Mouse (Mus musculus) CD8-positive naive resting alpha-beta T cell, adult 2 months (primary cell): Measurements from ENCODE around the gene Anapc4.

Experiments
- DNase-seq, 2 experiments: peaks; one replicate each; pipeline ENCODE4 v3.0.0; 2022; ENCODE audit warnings: low read depth in 2 of 2, low spot score in 2 of 2

The Anapc4 gene

DNA sequence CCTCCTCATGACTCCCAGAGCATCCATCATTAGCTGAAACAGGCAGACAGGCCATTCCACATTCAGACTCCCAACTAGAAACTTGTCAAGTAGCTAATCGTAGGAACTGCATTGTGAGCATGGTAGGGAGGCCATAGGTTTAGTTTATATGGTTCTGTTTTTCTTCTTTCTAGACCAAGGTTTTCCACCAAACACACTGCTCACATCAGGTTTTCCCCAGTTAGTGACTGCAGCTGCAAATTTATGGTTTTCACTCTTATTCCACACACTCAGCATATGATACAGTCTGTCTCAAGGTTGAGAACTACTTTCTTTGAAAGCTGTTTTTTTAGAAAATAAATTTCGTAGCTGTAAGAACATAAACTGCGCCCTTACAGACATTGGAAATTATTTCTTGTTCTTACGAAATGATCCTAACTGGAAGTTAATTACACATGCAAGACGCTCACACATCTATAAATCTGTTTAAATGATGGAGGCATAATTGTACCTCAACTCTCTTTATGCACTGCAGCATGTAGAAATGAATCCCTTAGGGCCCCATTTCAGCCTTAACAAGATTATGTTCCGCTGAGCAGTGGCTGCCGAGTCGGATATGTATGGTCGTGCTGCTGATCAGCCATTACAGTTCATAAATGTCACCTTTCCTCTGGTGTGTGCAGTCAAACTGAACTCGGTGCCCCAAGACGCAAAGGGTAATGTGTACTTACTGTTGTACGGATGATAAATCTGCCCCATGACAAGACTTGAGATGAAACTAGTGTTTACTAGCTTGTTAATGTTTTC, 35.3 kb downstream of the Anapc4 start:
- no peak for DNase-seq

DNA sequence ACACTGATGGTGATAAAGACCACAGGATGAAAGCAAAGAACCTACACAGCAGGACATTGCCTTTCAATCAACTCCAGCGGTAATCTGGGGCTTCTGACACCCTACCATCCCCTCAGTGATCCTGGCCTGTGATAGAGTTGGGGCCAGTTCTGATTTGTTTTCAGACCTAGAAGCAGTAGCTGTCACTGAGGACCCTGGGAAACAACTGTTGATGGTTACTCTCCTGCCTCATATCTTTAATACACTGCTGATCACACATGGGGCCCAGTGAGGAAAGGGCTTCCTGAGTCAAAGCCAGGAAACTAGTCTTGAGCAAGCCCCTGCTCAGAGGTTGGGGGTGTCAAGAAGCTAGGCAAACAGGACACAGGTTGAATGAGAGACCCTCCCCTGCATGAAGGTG, 37.6 kb downstream of the Anapc4 start:
- DNase-seq = no peak

DNA sequence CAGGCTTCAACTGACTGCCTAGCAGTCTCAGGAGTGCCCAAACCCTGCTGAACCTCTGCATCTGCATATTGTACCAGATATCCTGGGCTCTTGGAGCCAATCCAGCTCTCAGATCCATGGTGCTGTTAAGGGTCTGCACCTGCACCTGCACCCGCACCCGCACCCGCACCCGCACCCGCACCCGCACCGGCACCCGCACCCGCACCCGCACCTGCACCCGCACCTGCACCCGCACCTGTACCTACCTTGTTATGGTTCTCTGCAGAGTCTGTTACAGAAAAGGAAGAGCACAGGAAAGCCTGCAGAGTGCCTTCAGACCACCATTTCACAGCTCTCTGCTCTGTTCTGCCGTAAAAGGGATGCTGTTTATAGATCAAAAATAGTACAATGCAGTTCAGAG, 38.2 kb downstream of the Anapc4 start:
- DNase-seq = no peak

DNA sequence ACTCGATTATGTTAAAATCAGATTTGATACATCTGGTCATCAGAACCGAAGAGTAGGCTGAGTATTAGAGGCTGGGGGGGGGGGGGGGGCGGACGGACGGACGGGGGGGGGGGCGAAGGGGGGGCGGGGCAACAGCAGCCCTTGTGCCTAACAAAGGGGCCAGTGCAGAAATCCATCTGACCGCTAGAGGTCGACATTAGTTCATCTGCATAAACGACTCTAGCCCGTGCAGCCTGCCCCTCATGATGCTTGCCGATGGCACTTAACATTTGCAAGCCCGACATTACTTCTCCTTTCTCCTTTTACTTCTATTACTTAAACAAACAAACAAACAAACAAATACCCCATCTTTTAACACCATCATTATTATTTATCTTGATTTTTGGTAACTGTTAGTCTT, 45.0 kb downstream of the Anapc4 start:
- DNase-seq = peak in 1 of 2 experiments; percentile 19

DNA sequence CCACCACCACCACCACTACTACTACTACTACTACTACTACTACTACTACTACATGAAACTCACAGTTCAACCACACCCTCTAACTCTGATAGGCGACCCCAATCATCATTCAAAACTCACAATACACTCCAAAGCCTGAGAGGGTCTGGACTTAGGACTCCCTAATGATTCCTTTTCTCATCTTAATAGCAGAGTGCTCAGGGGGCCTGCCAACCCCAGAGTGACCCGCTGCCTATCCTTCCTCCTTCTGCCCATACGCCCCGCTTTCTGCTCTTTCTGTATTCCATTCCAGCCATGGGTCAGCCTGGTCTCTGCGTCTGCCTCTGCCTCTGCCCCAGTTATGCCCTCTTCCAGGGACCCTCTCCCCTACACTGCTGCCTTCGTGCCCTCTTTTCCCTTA, 46.1 kb downstream of the Anapc4 start:
- DNase-seq = no peak

DNA sequence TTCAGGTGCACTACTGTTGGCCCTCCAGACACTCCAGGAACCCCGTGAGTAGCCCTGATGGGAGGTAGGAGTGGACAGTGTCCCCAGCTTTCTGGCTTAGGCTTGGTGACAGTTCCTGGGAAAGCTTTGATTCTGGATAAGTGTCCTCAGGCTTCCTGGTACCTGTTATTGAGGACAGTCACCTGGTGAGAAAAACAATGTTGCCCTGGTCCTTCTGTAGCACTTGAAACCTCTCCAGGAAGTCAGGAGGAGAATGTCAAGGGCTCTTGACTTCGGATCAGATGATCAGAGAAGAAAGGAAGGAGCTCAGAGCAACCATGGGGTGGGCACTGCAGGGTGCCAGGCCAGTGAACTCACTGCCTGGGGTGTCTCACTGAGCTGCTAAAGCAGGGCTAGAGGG, 48.6 kb downstream of the Anapc4 start:
- no peak for DNase-seq

DNA sequence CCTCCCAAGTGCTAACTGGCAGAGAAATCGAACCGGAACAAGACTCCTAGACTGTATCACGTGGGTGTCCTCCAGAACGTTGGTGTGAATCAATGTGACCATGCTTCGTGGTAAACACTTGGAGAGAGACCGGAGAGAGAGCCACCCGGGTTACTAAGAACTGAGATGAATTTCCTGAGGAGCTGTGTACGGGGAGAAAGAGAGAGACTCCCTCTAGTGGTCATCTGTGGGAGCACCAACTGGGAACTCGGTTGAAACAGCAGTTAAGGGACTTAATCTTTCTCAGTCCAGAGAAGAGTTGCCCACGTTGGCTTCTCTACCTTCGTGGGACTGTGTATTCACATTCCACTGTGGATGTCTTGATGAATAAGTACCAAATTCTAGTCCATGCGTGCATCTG, 53.3 kb downstream of the Anapc4 start:
- DNase-seq = peak; percentile 32 to 48

DNA sequence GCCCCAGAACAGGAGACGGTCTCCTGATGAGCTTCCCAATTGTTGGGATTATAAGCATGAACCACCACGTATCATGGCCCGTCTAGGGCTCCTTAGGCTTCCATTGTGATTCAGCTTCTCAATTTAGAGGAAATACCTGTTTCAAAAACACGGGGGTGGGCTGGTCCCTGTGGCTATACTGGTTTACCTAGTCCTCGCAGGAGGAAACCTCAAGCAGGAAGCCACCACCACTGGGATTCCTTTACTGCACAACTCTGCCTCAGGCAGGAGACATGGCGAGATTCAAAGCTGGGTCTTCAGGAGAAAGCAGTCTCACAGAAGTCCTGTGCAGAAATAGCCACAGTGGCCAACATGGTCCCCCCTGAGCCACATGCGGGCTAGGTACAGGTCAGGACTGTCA, 56.1 kb downstream of the Anapc4 start:
- no peak for DNase-seq

DNA sequence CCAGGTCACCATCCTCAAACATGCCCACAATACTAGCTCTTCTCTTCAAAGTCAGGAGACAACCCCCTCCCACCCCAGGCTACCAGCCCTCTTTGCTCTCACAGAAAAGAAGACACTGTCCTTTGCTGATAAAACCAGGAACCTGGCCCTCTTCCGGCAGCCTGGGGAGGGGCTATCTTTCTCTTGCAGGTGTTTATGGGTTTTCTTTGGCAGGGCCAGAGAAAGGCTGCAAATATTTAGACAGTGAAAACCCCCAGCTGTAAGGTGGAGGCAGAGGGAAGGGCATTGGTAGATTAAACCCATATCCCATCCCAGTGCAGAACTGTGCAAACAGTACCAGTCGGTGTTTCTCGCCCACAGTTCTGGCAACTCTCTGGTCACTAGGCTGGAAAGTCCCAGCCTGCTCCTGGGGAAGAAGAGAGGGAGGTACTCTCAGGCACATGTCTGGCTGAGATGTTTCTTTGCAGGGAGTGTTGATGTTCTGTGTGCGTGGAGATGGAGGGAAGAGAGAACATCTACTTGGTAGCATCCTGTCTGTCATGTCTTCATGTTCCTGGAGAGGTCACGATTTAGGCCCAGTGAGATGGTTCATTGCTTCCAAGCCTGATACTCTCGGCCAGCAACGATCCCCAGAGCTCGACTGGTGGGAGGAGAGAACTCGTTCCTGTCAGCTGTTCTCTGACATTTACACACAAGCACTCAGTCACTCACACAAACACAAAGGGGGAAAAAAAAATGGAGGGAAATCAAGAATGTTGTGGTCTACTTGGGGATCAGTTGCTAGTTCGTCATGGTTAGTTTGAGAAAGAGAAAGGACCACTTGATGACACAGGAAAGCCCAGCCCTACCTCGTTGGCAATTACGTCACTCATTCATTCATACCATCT, 58.4 kb downstream of the Anapc4 start:
- no peak for DNase-seq

DNA sequence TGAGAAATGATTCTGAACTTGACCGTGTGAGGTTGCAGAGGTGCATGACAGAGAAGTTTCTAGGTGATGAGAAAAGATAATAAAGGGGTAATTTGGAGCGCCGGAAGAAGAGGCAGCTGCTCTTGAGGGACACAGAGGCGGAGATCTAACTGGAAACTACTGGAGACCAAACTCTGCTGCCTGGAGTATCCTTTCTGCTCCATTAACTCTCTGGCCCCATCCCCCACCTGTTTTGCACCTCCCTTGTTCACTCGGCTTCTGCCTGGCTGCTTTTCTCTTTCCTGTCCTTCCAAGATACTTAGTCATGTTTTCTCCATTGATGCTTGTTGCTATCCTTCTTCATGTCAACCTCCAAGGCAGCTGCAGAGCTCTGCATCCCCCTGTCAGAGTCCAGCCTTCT, 60.1 kb downstream of the Anapc4 start:
- no peak for DNase-seq

DNA sequence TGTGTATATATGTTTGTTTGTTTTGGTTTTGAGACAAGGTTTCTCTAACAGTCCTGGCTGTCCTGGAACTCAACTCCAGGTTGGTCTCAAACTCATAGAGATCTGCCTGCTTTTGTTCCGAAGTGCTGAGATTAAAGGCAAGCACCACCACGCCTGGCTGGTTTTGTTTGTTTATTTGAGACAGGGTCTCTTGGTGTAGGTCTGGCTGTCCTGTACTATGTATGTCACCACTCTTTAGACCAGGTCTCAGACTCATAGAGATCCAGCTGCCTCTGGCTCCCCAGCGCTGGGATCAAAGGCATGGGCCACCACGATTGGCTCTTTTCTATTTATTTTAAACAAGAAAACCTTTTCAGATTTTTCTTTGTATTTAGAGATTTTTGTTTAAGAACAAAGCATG, 70.4 kb downstream of the Anapc4 start:
- no peak for DNase-seq

DNA sequence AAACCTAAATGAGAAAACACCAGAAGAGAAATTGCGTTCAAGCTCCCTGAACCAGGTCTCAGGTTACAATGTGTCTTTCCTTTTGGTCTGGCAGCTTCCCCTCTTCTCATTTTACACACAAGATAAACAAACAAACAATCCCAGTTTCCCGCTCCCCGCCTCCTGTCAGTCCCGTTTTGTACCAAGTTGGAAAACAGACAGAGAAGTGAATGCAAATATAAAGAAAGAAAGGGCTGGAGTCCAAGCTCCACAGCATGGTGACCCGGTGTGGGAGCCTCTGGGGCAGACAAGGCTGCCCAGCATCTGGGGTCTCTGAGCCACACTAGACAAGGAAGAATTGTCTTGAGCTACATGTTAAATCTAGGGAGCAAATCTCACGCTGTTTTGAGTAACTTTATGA, 70.9 kb downstream of the Anapc4 start:
- no peak for DNase-seq

DNA sequence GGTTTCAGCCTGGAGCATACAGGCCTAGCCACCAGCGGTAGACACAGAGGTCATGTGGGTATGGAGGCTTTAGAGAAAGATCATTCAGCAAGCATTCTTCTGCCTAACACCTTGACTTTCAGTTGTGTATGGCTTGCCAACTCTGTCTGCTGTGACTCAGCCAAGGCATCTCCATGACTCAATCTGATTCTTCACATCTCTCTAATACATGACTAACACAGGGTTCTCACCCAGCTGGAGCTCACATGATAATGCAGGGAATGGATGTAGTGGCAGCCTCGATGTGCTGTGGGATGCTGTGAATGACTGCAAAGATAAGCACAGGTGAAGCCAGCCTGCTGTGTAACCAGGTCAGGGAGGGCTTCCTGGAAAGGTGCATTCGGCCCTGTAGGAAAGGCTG, 74.4 kb downstream of the Anapc4 start:
- no peak for DNase-seq

DNA sequence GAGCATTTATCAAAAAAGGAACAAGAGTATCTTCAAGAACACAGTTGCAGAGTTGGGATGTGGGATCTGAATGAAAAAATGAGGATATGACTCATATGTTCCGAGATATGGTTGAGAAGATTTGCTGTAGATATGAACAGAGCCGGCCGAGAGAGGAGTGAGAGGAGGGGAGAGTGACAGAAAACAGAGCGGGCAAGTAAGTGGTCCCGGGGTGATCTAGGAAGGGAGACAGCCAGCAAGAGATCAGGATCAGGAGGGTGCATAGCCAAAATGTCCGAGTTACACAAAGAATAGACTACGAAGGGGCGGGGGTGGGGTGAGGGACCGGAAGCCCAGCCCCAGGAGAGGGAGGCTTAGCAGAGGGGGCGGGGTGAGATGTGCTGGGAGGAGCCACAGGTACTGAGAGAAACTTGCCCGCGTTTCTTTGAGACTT, 76.4 kb downstream of the Anapc4 start:
- no peak for DNase-seq

DNA sequence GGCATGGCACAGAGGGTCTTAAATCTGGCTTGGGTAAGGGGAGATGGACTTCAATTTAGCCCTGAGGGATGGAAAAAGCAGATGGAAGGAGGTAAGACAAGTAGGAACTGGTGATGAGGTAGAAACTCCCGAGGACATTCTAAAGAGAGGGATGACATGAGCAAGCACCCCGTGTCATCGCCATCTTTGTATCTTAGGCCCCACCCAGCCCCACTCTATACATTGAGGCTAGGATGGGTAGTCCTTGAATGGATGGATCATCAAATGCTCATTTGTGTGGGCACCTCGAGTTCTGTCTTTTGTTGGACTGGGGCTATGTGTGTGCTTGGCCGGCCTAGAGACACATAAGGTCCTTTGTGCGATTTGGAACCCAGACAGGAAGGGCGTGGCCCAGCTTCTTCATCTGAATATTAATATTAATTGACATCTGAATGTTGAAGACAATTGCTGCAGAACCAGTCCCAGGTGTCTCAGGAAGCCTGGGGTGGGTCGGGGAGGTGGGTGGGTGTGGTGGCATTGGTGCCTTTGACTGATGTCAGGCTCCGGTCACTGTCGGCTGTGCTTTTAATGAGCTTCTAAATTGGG, 77.6 kb downstream of the Anapc4 start:
- DNase-seq = no peak

DNA sequence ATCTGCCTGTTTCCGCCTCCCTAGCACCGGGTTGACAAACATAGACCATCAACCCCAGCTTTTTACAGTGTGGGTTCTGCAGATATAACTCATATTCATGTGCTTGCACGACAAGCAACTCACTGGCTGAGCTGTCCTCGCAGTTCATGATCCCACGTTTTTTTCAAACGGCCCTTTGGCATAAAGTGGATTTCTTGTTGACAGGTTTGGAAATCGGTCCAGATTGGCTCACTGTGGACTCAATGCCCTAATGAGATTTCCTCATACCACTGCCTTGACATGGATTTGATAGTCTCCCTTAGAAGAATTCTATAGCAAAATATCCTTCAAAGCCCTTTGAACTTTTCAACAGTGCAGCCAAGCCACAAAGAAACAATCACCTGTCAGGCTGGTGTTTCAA, 79.9 kb downstream of the Anapc4 start:
- DNase-seq = no peak

DNA sequence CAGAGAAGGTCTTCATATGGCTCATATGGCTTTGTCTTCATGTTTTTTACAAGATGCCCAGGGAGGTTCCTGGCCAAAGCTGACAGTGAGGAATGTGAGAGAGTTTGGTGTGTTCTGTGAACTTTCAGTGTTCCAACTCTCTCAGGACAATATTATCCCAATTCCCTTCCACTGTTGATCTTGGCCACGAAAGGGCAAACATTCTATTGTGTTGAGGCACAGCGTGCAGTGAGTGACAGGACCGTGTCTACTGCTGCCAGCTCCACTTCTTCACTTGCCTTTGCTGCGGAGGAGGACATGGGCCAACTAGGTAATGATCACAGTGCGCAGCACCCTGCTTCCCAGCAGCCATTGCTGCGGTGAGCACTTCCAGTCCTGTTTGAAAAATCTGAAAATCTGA, 82.4 kb downstream of the Anapc4 start:
- DNase-seq = no peak
